Comparison of ENCODE assay signal across 29 mouse cellular contexts in the genomic region with DNA sequence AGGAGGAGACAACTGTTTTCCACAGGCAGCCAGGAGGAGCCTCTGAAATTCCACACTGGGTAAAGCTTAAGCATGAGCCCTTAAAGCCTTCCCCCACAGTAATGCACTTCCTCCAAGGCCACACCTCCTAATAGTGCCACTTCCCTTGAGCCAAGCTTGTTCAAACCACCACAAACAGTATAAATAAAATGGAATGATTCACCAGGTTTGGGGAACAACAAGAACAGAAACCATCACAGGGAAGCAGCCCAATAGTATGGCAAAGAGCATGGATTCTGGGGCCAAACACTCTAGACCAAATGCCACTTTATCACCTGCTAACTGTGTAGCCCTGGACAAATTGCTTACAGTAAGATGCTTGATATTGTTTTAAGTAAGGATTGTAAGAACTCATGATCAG. TPM values are rescaled to one million over a fixed set of nuclear protein-coding genes. Genes with fewer than 3 reads are reported as not detected.
"Had no signal": no experiment of that assay in that cellular context is flagged by ENCODE, and none has a peak within 500 bp of the region (broad histone marks: within the 10 kb centered on the region; RNA-seq: fewer than 3 reads in every experiment).

No protein-coding gene starts in this region.

- H3K27me3 ChIP-seq: heart, embryonic 12.5 days; hindbrain, embryonic 13.5 days; hindbrain, embryonic 15.5 days; kidney, embryonic 15.5 days; limb, embryonic 13.5 days; limb, embryonic 15.5 days; liver, embryonic 12.5 days had no signal

- H3K36me3 ChIP-seq: heart, embryonic 10.5 days; heart, embryonic 12.5 days; hindbrain, embryonic 13.5 days; hindbrain, embryonic 15.5 days; kidney, embryonic 15.5 days; limb, embryonic 13.5 days; limb, embryonic 15.5 days; liver, embryonic 12.5 days had no signal

- H3K4me2 ChIP-seq: heart, embryonic 12.5 days; hindbrain, embryonic 13.5 days; hindbrain, embryonic 15.5 days; kidney, embryonic 15.5 days; limb, embryonic 13.5 days; limb, embryonic 15.5 days; liver, embryonic 12.5 days had no signal

- H3K9me3 ChIP-seq: hindbrain, embryonic 13.5 days; hindbrain, embryonic 15.5 days; kidney, embryonic 15.5 days; limb, embryonic 15.5 days had no signal

- H3K27ac ChIP-seq: gastrocnemius, adult 2 months; heart, embryonic 10.5 days; hindbrain, embryonic 13.5 days; hindbrain, embryonic 15.5 days; hindbrain, postnatal 0 days; kidney, embryonic 15.5 days; kidney, postnatal 0 days; limb, embryonic 13.5 days; limb, embryonic 15.5 days; liver, embryonic 12.5 days; liver, embryonic 14.5 days had no signal

- H3K9ac ChIP-seq: heart, embryonic 12.5 days; hindbrain, embryonic 13.5 days; hindbrain, embryonic 15.5 days; kidney, embryonic 15.5 days; limb, embryonic 13.5 days; limb, embryonic 15.5 days; liver, embryonic 12.5 days; liver, embryonic 14.5 days had no signal

- H3K4me3 ChIP-seq: gastrocnemius, adult 2 months; heart, embryonic 10.5 days; heart, embryonic 12.5 days; hindbrain, embryonic 13.5 days; hindbrain, embryonic 15.5 days; kidney, embryonic 15.5 days; limb, embryonic 13.5 days; limb, embryonic 15.5 days; liver, embryonic 12.5 days had no signal

- H3K4me1 ChIP-seq: heart, embryonic 10.5 days; heart, embryonic 12.5 days; hindbrain, embryonic 15.5 days; limb, embryonic 15.5 days; liver, embryonic 12.5 days had no signal

- DNase-seq: gastrocnemius, adult 2 months; gastrocnemius, postnatal 10 days; gastrocnemius, postnatal 25 days; heart, adult 18-20 months; heart, postnatal 10 days; kidney, adult 18-20 months; kidney, adult 8-10 months; kidney, postnatal 14 days; kidney, postnatal 36 days; layer of hippocampus, adult 9-11 months; layer of hippocampus, postnatal 36 days; left cerebral cortex, postnatal 4 days had no signal

- ATAC-seq: hindbrain, postnatal 0 days; intestine, embryonic 16.5 days; liver, embryonic 12.5 days had no signal

RNA-seq across cellular contexts. Expression of gene Bst1, which starts 28.9 kb away (rescaled TPM):
- total RNA-seq: hindbrain, postnatal 0 days; layer of hippocampus, postnatal 36 days; left cerebral cortex, adult 18-20 months; left cerebral cortex, adult 8-10 months; left cerebral cortex, postnatal 10 days; left cerebral cortex, postnatal 4 days had no signal
- polyA plus RNA-seq: hindbrain, embryonic 11.5 days; hindbrain, embryonic 13.5 days; limb, embryonic 11.5 days had no signal
